Mouse (Mus musculus) spleen, adult 2 months (tissue): Measurements from ENCODE around the gene Fyttd1. TPM values are rescaled to one million over a fixed set of nuclear protein-coding genes. Genes with fewer than 3 reads are reported as not detected.

Experiments
- DNase-seq, 2 experiments: peaks; one replicate each; pipeline versions ENCODE4 v3.0.0 to v3.0.0-alpha.2; 2012 to 2021; ENCODE audit warnings: low spot score in 2 of 2, low read depth in 1 of 2
- H3K27ac ChIP-seq: fragments of 200-500 bp; 2 replicates; pipeline ENCODE4 v1.5.1; 2012; ENCODE audit warnings: low read length, inconsistent platforms; ENCODE audit not compliant: insufficient read depth
- H3K27me3 ChIP-seq: fragments of 200-500 bp; 2 replicates; pipeline ENCODE4 v1.6.1; 2012; ENCODE audit warnings: mild to moderate bottlenecking, moderate library complexity, low read length, inconsistent platforms; ENCODE audit not compliant: control insufficient read depth, insufficient read depth
- H3K36me3 ChIP-seq: fragments of 200-500 bp; 2 replicates; pipeline ENCODE4 v1.6.1; 2012; ENCODE audit warnings: mild to moderate bottlenecking, low read length, inconsistent platforms; ENCODE audit not compliant: control insufficient read depth, insufficient read depth
- H3K4me1 ChIP-seq: fragments of 200-500 bp; 2 replicates; pipeline ENCODE4 v1.6.1; 2011; ENCODE audit warnings: inconsistent platforms; ENCODE audit not compliant: control insufficient read depth, insufficient read depth, insufficient read length
- H3K4me3 ChIP-seq: fragments of 200-500 bp; 2 replicates; pipeline ENCODE4 v1.5.1; 2011; ENCODE audit warnings: mild to moderate bottlenecking, inconsistent platforms; ENCODE audit not compliant: insufficient read depth, insufficient read length; ENCODE audit errors: extremely low read depth
- CTCF ChIP-seq: fragments of 200-500 bp; IDR thresholded peaks from 2 replicates; pipeline ENCODE4 v1.5.1; 2011; ENCODE audit warnings: mild to moderate bottlenecking, inconsistent platforms; ENCODE audit not compliant: insufficient read depth, insufficient read length, insufficient replicate concordance; ENCODE audit errors: extremely low read depth
- POLR2A ChIP-seq: fragments of 200-500 bp; IDR thresholded peaks from 2 replicates; pipeline ENCODE4 v1.6.1; 2011; ENCODE audit warnings: low read depth, low read length, inconsistent platforms
- WGBS: fragments of 180-500 bp; shearing (Covaris S2); methylation state at CpG from one replicate; pipeline ENCODE4 v1.1.7; 2018; 5-methylcytosine and 5-hydroxymethylcytosine counted together
- polyA plus RNA-seq: library from polyadenylated mRNA; depleted of rRNA; stranded (reverse); fragments of >200 nt; gene quantifications from 2 replicates; pipeline ENCODE4 v1.2.3, GENCODE M21; 2012; rRNA removed

Gene Fyttd1
- polyA plus RNA-seq, 1 experiment = 4.1 TPM

DNA sequence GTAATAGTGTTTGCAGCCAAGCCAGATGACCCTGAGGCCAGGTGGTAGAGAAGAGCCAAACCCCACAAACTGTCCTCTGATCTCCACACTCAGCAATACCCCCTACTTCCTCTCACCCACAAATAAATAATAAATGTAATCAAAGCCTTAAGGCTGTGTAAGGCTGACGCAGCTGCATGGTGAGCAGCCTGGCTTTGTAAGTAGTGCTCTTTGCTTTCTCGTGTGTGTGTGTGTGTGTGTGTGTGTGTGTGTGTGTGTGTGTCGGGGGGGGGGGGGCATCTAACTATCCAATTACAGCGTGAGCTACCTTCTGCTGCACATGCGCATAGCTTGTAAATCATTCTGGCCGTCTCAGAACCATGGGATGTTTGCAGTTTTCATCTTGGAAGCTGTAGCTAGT lies 77.0 kb downstream of the Fyttd1 start:
- peak overlapping the region; percentile 33; the same call in 1 of the 2 replicates for H3K27ac ChIP-seq
- peaks cover 18% of the 10 kb centered on the region for H3K36me3 ChIP-seq
- H3K27me3 ChIP-seq = no peaks in the 10 kb centered on the region
- TF ChIP-seq CTCF = no peak
- TF ChIP-seq POLR2A = no peak
- WGBS = 76% methylated on average over 6 of the region's 6 CpGs
- peaks cover 3% of the 10 kb centered on the region; the same call in 1 of the 2 replicates for H3K4me1 ChIP-seq
- no peak for DNase-seq
- no peak overlapping the region for H3K4me3 ChIP-seq

GRCm38 (mm10) chr16:32956889-32957288 lies 79.6 kb downstream of the Fyttd1 start:
- no peaks in the 10 kb centered on the region for H3K27me3 ChIP-seq
- H3K36me3 ChIP-seq = peaks cover 32% of the 10 kb centered on the region
- TF ChIP-seq POLR2A (no peak), CTCF (no peak)
- DNase-seq = no peak
- no peak overlapping the region for H3K4me3 ChIP-seq
- 84% methylated on average over 5 of the region's 5 CpGs for WGBS
- H3K4me1 ChIP-seq = peaks cover 3% of the 10 kb centered on the region; the same call in 1 of the 2 replicates
- no peak overlapping the region for H3K27ac ChIP-seq

Other genes with a start within 250 kb of the Fyttd1 start
- gene Tnk2, start 233.6 kb upstream of the Fyttd1 start, polyA plus RNA-seq = 109 and 137 TPM in 2 replicates
- 0.06 and 0.07 TPM in 2 replicates for gene Muc4, start 141.6 kb upstream of the Fyttd1 start, polyA plus RNA-seq
- not detected in 2 replicates for gene Muc20, start 80.1 kb upstream of the Fyttd1 start, polyA plus RNA-seq
- not detected in 2 replicates for gene Smbd1, start 67.0 kb upstream of the Fyttd1 start, polyA plus RNA-seq
- gene Rubcn, start 266 bp downstream of the Fyttd1 start, polyA plus RNA-seq = 74.6 and 88.1 TPM in 2 replicates
- gene Lrch3, start 36.6 kb downstream of the Fyttd1 start, polyA plus RNA-seq = 16.9 and 20.1 TPM in 2 replicates
- 0.02 and 0.05 TPM in 2 replicates for gene Iqcg, start 178.7 kb downstream of the Fyttd1 start, polyA plus RNA-seq
- gene Rpl35a, start 179.0 kb downstream of the Fyttd1 start, polyA plus RNA-seq = 198 and 203 TPM in 2 replicates
- 0.53 and 1.3 TPM in 2 replicates for gene Lmln, start 185.0 kb downstream of the Fyttd1 start, polyA plus RNA-seq